Mouse (Mus musculus): ENCODE data around the gene Drc3. TPM values are rescaled to one million over a fixed set of nuclear protein-coding genes. Genes with fewer than 3 reads are reported as not detected.
A peak's percentile ranks its signal among the peaks of the same experiment; 100 is the strongest.

Gene Drc3
- polyA plus RNA-seq, 1 experiment: not detected

DNA sequence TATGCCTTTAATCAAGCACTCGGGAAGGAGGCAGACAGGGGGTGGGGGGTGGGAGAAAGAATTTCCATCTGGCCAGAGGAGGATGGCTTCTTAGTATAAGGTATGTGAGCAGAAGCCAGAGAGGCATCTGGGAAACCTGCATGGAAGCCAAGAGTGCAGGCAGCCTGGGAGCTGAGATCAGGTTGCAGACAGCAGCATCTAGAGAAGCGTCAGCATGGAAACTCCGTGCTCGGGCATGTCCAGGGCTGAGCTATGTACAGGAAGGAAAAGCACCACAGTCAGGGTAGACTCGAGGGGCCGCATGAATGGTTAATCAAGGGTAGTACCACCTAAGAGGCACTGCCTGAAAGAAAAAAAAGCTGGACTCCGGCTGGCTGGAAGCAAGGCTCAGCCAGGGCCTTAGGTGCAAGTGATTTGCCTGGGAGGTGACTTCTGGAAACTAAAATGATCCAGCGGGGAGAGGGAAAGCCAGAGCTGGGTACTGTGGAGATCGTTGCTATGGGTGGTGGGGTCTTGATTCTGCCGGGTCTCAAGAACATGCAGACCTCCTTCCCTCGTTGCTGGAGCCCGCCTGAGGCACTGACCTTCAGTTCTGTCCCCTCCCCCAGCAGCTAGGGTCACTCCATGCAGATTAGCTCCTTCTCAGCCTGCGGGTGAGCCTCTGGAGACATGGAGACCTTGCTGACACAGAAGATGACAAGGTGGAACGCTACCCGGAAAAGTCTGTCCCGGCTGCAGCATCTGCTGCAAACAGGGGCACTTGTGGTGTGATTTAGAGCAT is 13.3 kb downstream of the Drc3 start:
- Histone ChIP-seq H3ac (ENCODE audit: control insufficient read depth, insufficient read length, low read depth) (no peak overlapping the region), H3K79me3 (ENCODE audit: low read depth) (no peaks in the 10 kb centered on the region), H3K79me2 (ENCODE audit: control insufficient read depth, insufficient read depth) (no peaks in the 10 kb centered on the region), H3K27me3 (ENCODE audit: control insufficient read depth, insufficient read depth, insufficient read length) (peaks cover 5% of the 10 kb centered on the region), H3K36me3 (ENCODE audit: control insufficient read depth, insufficient read depth) (no peaks in the 10 kb centered on the region), H3K4me3 (ENCODE audit: insufficient read depth, poor library complexity, severe bottlenecking) (no peak overlapping the region)
- TF ChIP-seq MAX (IDR thresholded peaks at IDR 0.05): no peak
- TF ChIP-seq CTCF (IDR thresholded peaks at IDR 0.05; ENCODE audit: control insufficient read depth, insufficient read depth, insufficient read length): no peak
- TF ChIP-seq MYOD1 (IDR thresholded peaks at IDR 0.05; ENCODE audit: control insufficient read depth, insufficient read length, low read depth): no peak
- TF ChIP-seq FOSL1 (IDR thresholded peaks at IDR 0.05; ENCODE audit: insufficient read depth, low read length, poor library complexity, severe bottlenecking): no peak
- no peak for TF ChIP-seq CEBPB (IDR thresholded peaks at IDR 0.05; ENCODE audit: low read depth)
- TF ChIP-seq USF1 (IDR thresholded peaks at IDR 0.05; ENCODE audit: low read depth): no peak
- TF ChIP-seq MYOG (IDR thresholded peaks at IDR 0.05; ENCODE audit: control insufficient read depth, extremely low read depth, insufficient read length): no peak

DNA sequence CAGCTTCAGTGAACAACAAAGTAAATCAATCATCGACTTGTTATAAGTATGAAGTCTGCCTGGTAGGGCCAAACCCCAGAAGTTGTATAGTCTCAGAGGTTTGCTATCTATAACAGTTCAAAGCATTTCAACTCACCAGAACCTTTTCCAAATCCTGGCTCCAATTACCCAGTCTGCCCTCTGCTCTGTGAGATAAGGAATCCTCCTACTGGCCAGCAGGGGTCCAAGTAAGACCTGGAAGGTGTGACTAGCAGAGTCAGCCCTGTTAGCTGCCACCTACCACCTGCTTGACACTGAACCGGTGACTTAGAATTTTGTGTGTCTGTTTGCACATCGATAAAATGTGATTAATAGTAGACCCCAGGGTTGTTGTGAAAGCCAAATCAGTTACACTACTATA is 14.1 kb downstream of the Drc3 start:
- Histone ChIP-seq H3K36me3 (ENCODE audit: control insufficient read depth, insufficient read depth) (no peaks in the 10 kb centered on the region), H3K79me2 (ENCODE audit: control insufficient read depth, insufficient read depth) (no peaks in the 10 kb centered on the region), H3K27me3 (ENCODE audit: control insufficient read depth, insufficient read depth, insufficient read length) (peaks cover 5% of the 10 kb centered on the region), H3ac (ENCODE audit: control insufficient read depth, insufficient read length, low read depth) (no peak overlapping the region), H3K4me3 (ENCODE audit: insufficient read depth, poor library complexity, severe bottlenecking) (no peak overlapping the region), H3K79me3 (ENCODE audit: low read depth) (no peaks in the 10 kb centered on the region)
- TF ChIP-seq MYOD1 (IDR thresholded peaks at IDR 0.05; ENCODE audit: control insufficient read depth, insufficient read length, low read depth) (no peak), CEBPB (IDR thresholded peaks at IDR 0.05; ENCODE audit: low read depth) (no peak), MYOG (IDR thresholded peaks at IDR 0.05; ENCODE audit: control insufficient read depth, extremely low read depth, insufficient read length) (no peak), MAX (IDR thresholded peaks at IDR 0.05) (no peak), USF1 (IDR thresholded peaks at IDR 0.05; ENCODE audit: low read depth) (no peak), CTCF (IDR thresholded peaks at IDR 0.05; ENCODE audit: control insufficient read depth, insufficient read depth, insufficient read length) (no peak), FOSL1 (IDR thresholded peaks at IDR 0.05; ENCODE audit: insufficient read depth, low read length, poor library complexity, severe bottlenecking) (no peak)

DNA sequence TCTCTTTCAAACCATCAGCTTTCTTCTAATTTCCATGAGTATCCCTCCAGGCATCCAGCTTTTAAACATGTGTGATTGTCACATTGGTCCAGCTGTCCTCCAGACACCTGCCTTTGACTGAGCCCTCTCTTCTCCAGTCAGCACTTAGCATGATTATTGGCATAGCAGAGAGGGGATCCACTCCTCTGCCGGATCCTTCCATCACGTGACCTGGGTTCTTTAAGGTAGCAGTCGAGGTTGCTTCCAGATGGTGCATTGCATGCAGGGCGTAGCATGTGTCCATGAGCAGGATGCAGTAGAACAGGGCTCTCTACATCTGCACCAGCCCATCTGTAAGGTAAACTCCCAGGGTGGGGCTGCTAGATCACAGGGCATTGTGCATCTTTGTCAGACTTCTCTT is 15.8 kb downstream of the Drc3 start:
- H3K27me3 ChIP-seq (ENCODE audit: control insufficient read depth, insufficient read depth, insufficient read length): peaks cover 5% of the 10 kb centered on the region
- H3K79me2 ChIP-seq (ENCODE audit: control insufficient read depth, insufficient read depth): no peaks in the 10 kb centered on the region
- TF ChIP-seq CTCF (IDR thresholded peaks at IDR 0.05; ENCODE audit: control insufficient read depth, insufficient read depth, insufficient read length): no peak
- TF ChIP-seq USF1 (IDR thresholded peaks at IDR 0.05; ENCODE audit: low read depth): peak; percentile 93
- no peak overlapping the region for H3ac ChIP-seq (ENCODE audit: control insufficient read depth, insufficient read length, low read depth)
- no peaks in the 10 kb centered on the region for H3K36me3 ChIP-seq (ENCODE audit: control insufficient read depth, insufficient read depth)
- H3K79me3 ChIP-seq (ENCODE audit: low read depth): no peaks in the 10 kb centered on the region
- no peak overlapping the region for H3K4me3 ChIP-seq (ENCODE audit: insufficient read depth, poor library complexity, severe bottlenecking)

DNA sequence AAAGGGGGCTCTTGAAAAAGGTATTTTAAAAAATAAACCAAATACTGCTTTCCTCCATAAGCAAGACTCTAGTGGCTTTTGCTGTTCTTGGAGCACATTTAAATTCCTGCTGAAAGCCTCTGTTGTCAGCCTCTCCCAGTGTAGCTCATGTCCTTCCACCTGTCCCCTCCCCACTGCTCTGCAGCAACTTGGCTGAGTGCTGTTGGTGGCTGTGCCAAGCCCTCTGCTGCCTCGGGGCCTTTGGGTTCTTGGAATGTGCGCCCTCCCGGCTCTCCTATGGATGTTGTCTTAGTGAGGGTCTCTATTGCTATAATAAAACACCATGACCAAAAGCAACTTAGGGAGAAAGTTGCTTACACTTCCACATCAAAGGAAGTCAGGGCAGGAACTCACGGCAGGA is 16.3 kb downstream of the Drc3 start:
- H3ac ChIP-seq (ENCODE audit: control insufficient read depth, insufficient read length, low read depth): no peak overlapping the region
- H3K4me3 ChIP-seq (ENCODE audit: insufficient read depth, poor library complexity, severe bottlenecking): no peak overlapping the region
- no peak for TF ChIP-seq FOSL1 (IDR thresholded peaks at IDR 0.05; ENCODE audit: insufficient read depth, low read length, poor library complexity, severe bottlenecking)
- TF ChIP-seq CEBPB (IDR thresholded peaks at IDR 0.05; ENCODE audit: low read depth): no peak
- no peaks in the 10 kb centered on the region for H3K79me2 ChIP-seq (ENCODE audit: control insufficient read depth, insufficient read depth)
- H3K79me3 ChIP-seq (ENCODE audit: low read depth): no peaks in the 10 kb centered on the region
- H3K27me3 ChIP-seq (ENCODE audit: control insufficient read depth, insufficient read depth, insufficient read length): no peaks in the 10 kb centered on the region
- no peaks in the 10 kb centered on the region for H3K36me3 ChIP-seq (ENCODE audit: control insufficient read depth, insufficient read depth)

DNA sequence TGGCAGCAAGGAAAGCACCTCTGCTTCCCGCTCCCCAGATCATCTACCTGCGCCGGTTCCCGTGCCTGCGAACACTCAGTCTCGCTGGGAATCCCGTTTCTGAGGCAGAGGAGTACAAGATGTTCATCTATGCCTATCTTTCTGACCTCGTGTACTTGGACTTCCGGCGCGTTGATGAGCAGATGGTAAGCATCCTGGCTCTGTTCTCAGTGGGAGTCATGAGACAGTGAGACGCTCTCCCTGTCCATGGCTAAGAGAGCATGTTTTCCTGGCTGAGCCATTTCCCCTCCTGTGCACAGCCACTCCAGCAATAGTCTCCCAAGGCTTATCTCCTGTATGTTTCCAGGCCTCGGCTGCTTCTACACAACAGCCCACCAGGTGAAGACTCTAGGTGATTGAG is 17.3 kb downstream of the Drc3 start:
- Histone ChIP-seq H3K79me3 (ENCODE audit: low read depth) (no peaks in the 10 kb centered on the region), H3K4me3 (ENCODE audit: insufficient read depth, poor library complexity, severe bottlenecking) (no peak overlapping the region), H3K36me3 (ENCODE audit: control insufficient read depth, insufficient read depth) (no peaks in the 10 kb centered on the region), H3K79me2 (ENCODE audit: control insufficient read depth, insufficient read depth) (no peaks in the 10 kb centered on the region), H3ac (ENCODE audit: control insufficient read depth, insufficient read length, low read depth) (no peak overlapping the region), H3K27me3 (ENCODE audit: control insufficient read depth, insufficient read depth, insufficient read length) (no peaks in the 10 kb centered on the region)
- no peak for TF ChIP-seq USF1 (IDR thresholded peaks at IDR 0.05; ENCODE audit: low read depth)
- TF ChIP-seq MAX (IDR thresholded peaks at IDR 0.05): no peak
- TF ChIP-seq MYOG (IDR thresholded peaks at IDR 0.05; ENCODE audit: control insufficient read depth, extremely low read depth, insufficient read length): no peak
- no peak for TF ChIP-seq CTCF (IDR thresholded peaks at IDR 0.05; ENCODE audit: control insufficient read depth, insufficient read depth, insufficient read length)

DNA sequence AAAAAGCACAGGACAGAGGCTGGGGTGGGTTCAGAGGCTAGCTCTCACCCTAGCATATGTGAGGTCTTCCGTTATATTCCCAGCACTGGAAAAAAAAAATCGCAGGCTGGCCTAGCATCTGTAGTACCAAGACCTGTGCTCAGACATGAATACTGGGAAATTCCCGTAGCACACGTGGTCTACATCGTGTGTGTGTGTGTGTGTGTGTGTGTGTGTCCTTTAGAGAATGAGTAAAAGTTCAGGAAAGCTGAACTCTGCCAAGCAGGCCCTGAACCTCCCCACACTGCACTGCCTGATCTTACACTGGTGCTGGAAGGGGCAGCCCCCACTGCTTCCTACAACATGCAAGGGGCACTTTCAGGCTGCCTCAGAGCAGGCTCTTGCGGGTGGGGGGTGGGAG is 21.4 kb downstream of the Drc3 start:
- TF ChIP-seq CEBPB (IDR thresholded peaks at IDR 0.05; ENCODE audit: low read depth) (no peak), FOSL1 (IDR thresholded peaks at IDR 0.05; ENCODE audit: insufficient read depth, low read length, poor library complexity, severe bottlenecking) (no peak), CTCF (IDR thresholded peaks at IDR 0.05; ENCODE audit: control insufficient read depth, insufficient read depth, insufficient read length) (no peak), MAX (IDR thresholded peaks at IDR 0.05) (no peak), MYOD1 (IDR thresholded peaks at IDR 0.05; ENCODE audit: control insufficient read depth, insufficient read length, low read depth) (no peak), MYOG (IDR thresholded peaks at IDR 0.05; ENCODE audit: control insufficient read depth, extremely low read depth, insufficient read length) (no peak), USF1 (IDR thresholded peaks at IDR 0.05; ENCODE audit: low read depth) (no peak)
- no peak overlapping the region for H3K4me3 ChIP-seq (ENCODE audit: insufficient read depth, poor library complexity, severe bottlenecking)
- H3ac ChIP-seq (ENCODE audit: control insufficient read depth, insufficient read length, low read depth): no peak overlapping the region
- no peaks in the 10 kb centered on the region for H3K79me3 ChIP-seq (ENCODE audit: low read depth)
- peaks cover 3% of the 10 kb centered on the region for H3K27me3 ChIP-seq (ENCODE audit: control insufficient read depth, insufficient read depth, insufficient read length)
- no peaks in the 10 kb centered on the region for H3K36me3 ChIP-seq (ENCODE audit: control insufficient read depth, insufficient read depth)
- H3K79me2 ChIP-seq (ENCODE audit: control insufficient read depth, insufficient read depth): no peaks in the 10 kb centered on the region

Data from C2C12 (cell line).